Comparison of ENCODE assay signal across 8 mouse cellular contexts in genomic region chrX:152017186-152017585, GRCm38 (mm10). TPM values are rescaled to one million over a fixed set of nuclear protein-coding genes. Genes with fewer than 3 reads are reported as not detected.
A peak's percentile ranks its signal among the peaks of the same experiment; 100 is the strongest.
DNase-seq lines count a peak whose midpoint lies in the region; ATAC-seq and TF ChIP-seq lines count a peak whose summit lies in the region.

No protein-coding gene starts in this region.

- no peaks in the 10 kb centered on the region for H3K27me3 ChIP-seq in liver, adult 2 months (ENCODE audit: control insufficient read depth, insufficient read depth, low read length)
- no peaks in the 10 kb centered on the region; the same call in 1 of the 2 replicates for H3K27me3 ChIP-seq in embryonic facial prominence, embryonic 11.5 days (ENCODE audit: control insufficient read depth, insufficient read depth, low read length)
- 0 out of 2 replicates have a peak, but pooled peaks cover 3% of the 10 kb centered on the region for H3K27me3 ChIP-seq in intestine, embryonic 14.5 days (replicated peaks; ENCODE audit: control insufficient read depth, insufficient read depth, low read length)
- H3K27me3 ChIP-seq in myocyte (ENCODE audit: control insufficient read depth, insufficient read depth, insufficient read length), result no peaks in the 10 kb centered on the region

- no peaks in the 10 kb centered on the region for H3K9me3 ChIP-seq in embryonic facial prominence, embryonic 11.5 days (replicated peaks; ENCODE audit: control insufficient read depth, low read length)
- no peaks in the 10 kb centered on the region for H3K9me3 ChIP-seq in intestine, embryonic 14.5 days (ENCODE audit: control insufficient read depth, low read length)

- H3K36me3 ChIP-seq in liver, adult 2 months (ENCODE audit: control insufficient read depth, insufficient read depth, low read length), result no peaks in the 10 kb centered on the region
- no peaks in the 10 kb centered on the region for H3K36me3 ChIP-seq in embryonic facial prominence, embryonic 11.5 days (replicated peaks; ENCODE audit: control insufficient read depth, insufficient read depth, low read depth, low read length)
- H3K36me3 ChIP-seq in intestine, embryonic 14.5 days (ENCODE audit: control insufficient read depth, insufficient read depth, low read length), result no peaks in the 10 kb centered on the region
- H3K36me3 ChIP-seq in myocyte (ENCODE audit: control insufficient read depth, insufficient read depth), result no peaks in the 10 kb centered on the region

- H3K4me2 ChIP-seq in embryonic facial prominence, embryonic 11.5 days (ENCODE audit: low read depth, low read length), result peak overlapping the region; percentile 50
- peak overlapping the region; percentile 53 for H3K4me2 ChIP-seq in intestine, embryonic 14.5 days (ENCODE audit: low read length)
- H3K4me2 ChIP-seq in myocyte (ENCODE audit: low read depth), result peak overlapping the region; percentile 80

- TF ChIP-seq CTCF in liver, adult 2 months (IDR thresholded peaks at IDR 0.05; ENCODE audit: low read depth, low read length), result no peak

- H3K79me2 ChIP-seq in liver, adult 2 months (ENCODE audit: control insufficient read depth, insufficient read depth, low read length), result peaks cover 7% of the 10 kb centered on the region; the same call in 1 of the 2 replicates
- H3K79me2 ChIP-seq in myocyte (ENCODE audit: control insufficient read depth, insufficient read depth), result peaks cover 50% of the 10 kb centered on the region

- H3K27ac ChIP-seq in liver, adult 2 months (replicated peaks; ENCODE audit: insufficient read depth, low read depth, low read length), result no peak overlapping the region
- H3K27ac ChIP-seq in embryonic facial prominence, embryonic 11.5 days (replicated peaks; ENCODE audit: low read depth, low read length), result no peak overlapping the region
- peak overlapping the region; percentile 91; the same call in 1 of the 2 replicates for H3K27ac ChIP-seq in intestine, embryonic 14.5 days (ENCODE audit: low read depth)

- peak overlapping the region; percentile 66 for H3ac ChIP-seq in myocyte (ENCODE audit: control insufficient read depth, insufficient read length)

- H3K4me3 ChIP-seq in liver, adult 2 months (ENCODE audit: insufficient read depth, low read depth, low read length), result peak overlapping the region; percentile 94
- H3K4me3 ChIP-seq in embryonic facial prominence, embryonic 11.5 days (ENCODE audit: low read depth, low read length), result peak overlapping the region; percentile 50
- peak overlapping the region; percentile 55 for H3K4me3 ChIP-seq in intestine, embryonic 14.5 days (ENCODE audit: low read depth, low read length)
- H3K4me3 ChIP-seq in myocyte, result peak overlapping the region; percentile 73

- H3K9ac ChIP-seq in liver, adult 2 months (ENCODE audit: low read depth, low read length), result peak overlapping the region; percentile 81
- peak overlapping the region; percentile 65 for H3K9ac ChIP-seq in embryonic facial prominence, embryonic 11.5 days (replicated peaks; ENCODE audit: low read length)
- H3K9ac ChIP-seq in intestine, embryonic 14.5 days (ENCODE audit: low read length), result peak overlapping the region; percentile 72

- peaks cover 3% of the 10 kb centered on the region for H3K4me1 ChIP-seq in liver, adult 2 months (ENCODE audit: control insufficient read depth, insufficient read depth, low read length)
- no peaks in the 10 kb centered on the region for H3K4me1 ChIP-seq in embryonic facial prominence, embryonic 11.5 days (ENCODE audit: control insufficient read depth, insufficient read depth, low read length)
- H3K4me1 ChIP-seq in intestine, embryonic 14.5 days (replicated peaks; ENCODE audit: control insufficient read depth, insufficient read depth, low read length), result no peaks in the 10 kb centered on the region

- intact Hi-C loops in left cerebral cortex, postnatal 25 days (cut with DNase I), result loop anchor here (2.0 to 5.0 kb wide), 2 partner anchors 70 to 130 kb away; no protein-coding TSS in a partner anchor

- TF ChIP-seq POLR2A in liver, adult 2 months (IDR thresholded peaks at IDR 0.05; ENCODE audit: extremely low read depth, insufficient read depth, low read length), result no peak
- TF ChIP-seq POLR2A in myocyte (IDR thresholded peaks at IDR 0.05; ENCODE audit: insufficient read length, low read depth), result no peak

- ATAC-seq in embryonic facial prominence, embryonic 11.5 days (replicated peaks; ENCODE audit: insufficient number of reproducible peaks, low FRiP score, low TSS enrichment, low read depth), result no peak
- ATAC-seq in intestine, embryonic 14.5 days (replicated peaks; ENCODE audit: low FRiP score, low TSS enrichment, low read depth), result no peak
- ATAC-seq in monocyte, adult 5-6 weeks (replicated peaks; ENCODE audit: insufficient number of reproducible peaks, low FRiP score, low TSS enrichment, poor library complexity, severe bottlenecking), result no peak

- DNase-seq in liver, adult 2 months (ENCODE audit: extremely low read depth, low read depth, low spot score), result no peak
- DNase-seq in liver, result no peak
- DNase-seq in embryonic facial prominence, embryonic 11.5 days (ENCODE audit: low spot score), result no peak
- DNase-seq in intestine, embryonic 14.5 days (ENCODE audit: low spot score), result no peak
- no peak for DNase-seq in left cerebral cortex, postnatal 25 days (ENCODE audit: low spot score in 2 of 2)
- DNase-seq in layer of hippocampus, adult 9-11 months, result no peak

- WGBS in liver, adult 2 months, result 0% methylated on average over 14 of the region's 14 CpGs
- WGBS in embryonic facial prominence, embryonic 11.5 days, result 31% methylated on average over 14 of the region's 14 CpGs
- 18% methylated on average over 14 of the region's 14 CpGs for WGBS in intestine, embryonic 14.5 days

TF ChIP-seq in myocyte, 11 proteins besides CTCF, POLR2A, EP300 and RAD21:
- no peak for TF ChIP-seq TCF3 (IDR thresholded peaks at IDR 0.05; ENCODE audit: insufficient read length, low read depth)
- no peak for TF ChIP-seq SRF (IDR thresholded peaks at IDR 0.05; ENCODE audit: control insufficient read depth, insufficient read length, low read depth)

RNA-seq across cellular contexts. Expression of gene Smc1a, which starts 1.0 kb away (rescaled TPM):
- total RNA-seq in liver, adult 2 months (2014; rRNA removed), result 20.7 and 23.7 TPM in 2 replicates
- 6.6 and 10.9 TPM in 2 replicates for polyA plus RNA-seq in liver, adult 2 months (2012; rRNA removed)
- polyA plus RNA-seq in embryonic facial prominence, embryonic 11.5 days (2014; fragmentation: Nextera tagmentation; extraction: Ambion mirVana), result 132 and 142 TPM in 2 replicates
- 91.5 and 101 TPM in 2 replicates for polyA plus RNA-seq in intestine, embryonic 14.5 days (2014; fragmentation: Nextera tagmentation; extraction: Ambion mirVana)
- 16.7 TPM for polyA plus RNA-seq in myocyte (2012; fragmentation: generic; extraction: Trizol)
- 147 to 201 TPM (median 184 TPM) in 3 replicates for total RNA-seq in monocyte, adult 5-6 weeks (2017)
- total RNA-seq in left cerebral cortex, postnatal 25 days (2021), result 10 to 100 TPM; 49.8 to 50.8 TPM

RNA-seq across cellular contexts. Expression of gene Ribc1, which starts 1.1 kb away (rescaled TPM):
- 0.87 and 1.2 TPM in 2 replicates for total RNA-seq in liver, adult 2 months (2014; rRNA removed)
- 0.43 and 0.68 TPM in 2 replicates for polyA plus RNA-seq in liver, adult 2 months (2012; rRNA removed)
- polyA plus RNA-seq in embryonic facial prominence, embryonic 11.5 days (2014; fragmentation: Nextera tagmentation; extraction: Ambion mirVana), result 5.7 and 5.9 TPM in 2 replicates
- polyA plus RNA-seq in intestine, embryonic 14.5 days (2014; fragmentation: Nextera tagmentation; extraction: Ambion mirVana), result 2.4 and 3.2 TPM in 2 replicates
- polyA plus RNA-seq in myocyte (2012; fragmentation: generic; extraction: Trizol), result 0.97 TPM
- total RNA-seq in monocyte, adult 5-6 weeks (2017), result 0.95 to 1.5 TPM in 2 of 3 replicates, not detected in the other
- 1 to 10 TPM in 1 of 2 experiments, under 1 TPM in 1; 0.23 to 1.4 TPM for total RNA-seq in left cerebral cortex, postnatal 25 days (2021)

RNA-seq across cellular contexts. Expression of gene Hsd17b10, which starts 15.5 kb away (rescaled TPM):
- 205 and 230 TPM in 2 replicates for total RNA-seq in liver, adult 2 months (2014; rRNA removed)
- 118 and 151 TPM in 2 replicates for polyA plus RNA-seq in liver, adult 2 months (2012; rRNA removed)
- 242 and 246 TPM in 2 replicates for polyA plus RNA-seq in embryonic facial prominence, embryonic 11.5 days (2014; fragmentation: Nextera tagmentation; extraction: Ambion mirVana)
- 216 and 217 TPM in 2 replicates for polyA plus RNA-seq in intestine, embryonic 14.5 days (2014; fragmentation: Nextera tagmentation; extraction: Ambion mirVana)
- polyA plus RNA-seq in myocyte (2012; fragmentation: generic; extraction: Trizol), result 151 TPM
- 42.7 to 58.8 TPM (median 44.5 TPM) in 3 replicates for total RNA-seq in monocyte, adult 5-6 weeks (2017)
- total RNA-seq in left cerebral cortex, postnatal 25 days (2021), result 10 to 100 TPM; 40.9 to 42.2 TPM
